Mouse (Mus musculus): ENCODE measurements at regions not wholly inside any gene's neighbourhood (a gene's known extent, or its start where the extent isn't known, plus 50 kb on each side); places are given as distances from the start of the nearest gene placed in this dataset.
"Not testable (repeated sequence)": the region's sequence is repeated elsewhere in the genome, so short reads cannot be mapped to it uniquely, and the experiment has no call there.

- no peak for DNase-seq
These were observed 52.1 kb upstream of the Map3k1 start for GRCm38 (mm10) chr13:111860931-111861330.

- no peak for DNase-seq
These were observed 53.5 kb upstream of the Map3k1 start for GRCm38 (mm10) chr13:111862316-111862715.

DNA sequence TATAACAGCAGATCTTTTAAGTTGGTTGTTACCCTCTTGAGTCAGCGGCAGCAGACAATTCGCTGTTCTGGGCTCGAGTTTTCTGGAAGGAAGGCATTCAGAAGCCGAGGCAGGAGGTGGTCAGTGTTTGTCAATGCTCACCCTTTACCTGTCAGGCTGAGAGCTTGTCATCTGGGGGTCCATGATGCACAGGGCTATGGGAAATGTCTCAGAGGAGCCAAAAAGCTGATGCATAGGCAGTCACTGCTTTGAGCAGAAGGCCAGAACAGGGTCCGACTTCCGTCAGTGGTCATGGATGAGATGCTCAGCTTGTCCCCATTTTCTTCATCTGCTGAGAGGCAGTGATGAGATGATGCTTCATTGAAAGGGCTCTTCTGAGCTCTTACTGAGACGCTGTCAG lies 57.2 kb upstream of the Map3k1 start:
- DNase-seq: no peak

DNA sequence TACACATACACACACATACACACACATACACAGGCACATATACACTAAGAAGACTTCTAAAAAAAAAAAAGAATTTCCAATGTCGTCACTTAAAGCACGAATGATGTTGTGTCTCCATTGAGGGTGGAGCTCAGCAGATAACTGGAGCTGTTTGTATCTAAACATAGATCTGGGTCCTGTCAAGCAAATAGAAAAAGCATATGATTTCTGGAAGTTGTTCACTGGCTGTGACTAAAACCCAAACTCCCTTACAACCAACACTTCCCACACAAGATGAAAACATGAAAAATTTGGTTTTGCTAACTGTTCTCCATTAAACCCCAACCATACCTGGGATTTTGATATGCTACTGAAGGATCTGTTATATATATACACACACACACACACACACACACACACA lies 58.5 kb upstream of the Map3k1 start:
- no peak for DNase-seq

GRCm38 (mm10) chr13:111867763-111868725 lies 59.3 kb upstream of the Map3k1 start:
- peak; percentile 75 to 84 for DNase-seq

DNA sequence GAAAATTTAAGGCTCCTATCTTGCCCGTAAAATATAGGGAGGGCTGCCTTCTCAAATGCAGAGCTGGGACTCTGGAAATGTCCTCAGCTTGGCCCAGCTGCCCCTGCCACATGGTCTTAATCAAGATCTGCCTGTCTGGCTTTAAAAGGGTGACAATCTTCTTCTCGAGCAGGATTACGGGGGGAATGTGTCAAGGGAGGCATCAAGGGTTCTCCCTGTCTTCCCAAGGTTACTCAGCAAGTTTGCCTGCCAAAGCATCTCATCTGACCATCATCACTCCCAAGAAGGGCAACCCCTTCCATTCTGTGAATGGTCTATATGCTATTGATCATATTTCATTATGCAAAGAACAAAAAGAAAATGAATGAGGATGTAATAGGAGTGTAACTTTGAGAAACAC lies 60.2 kb upstream of the Map3k1 start:
- DNase-seq: no peak

DNA sequence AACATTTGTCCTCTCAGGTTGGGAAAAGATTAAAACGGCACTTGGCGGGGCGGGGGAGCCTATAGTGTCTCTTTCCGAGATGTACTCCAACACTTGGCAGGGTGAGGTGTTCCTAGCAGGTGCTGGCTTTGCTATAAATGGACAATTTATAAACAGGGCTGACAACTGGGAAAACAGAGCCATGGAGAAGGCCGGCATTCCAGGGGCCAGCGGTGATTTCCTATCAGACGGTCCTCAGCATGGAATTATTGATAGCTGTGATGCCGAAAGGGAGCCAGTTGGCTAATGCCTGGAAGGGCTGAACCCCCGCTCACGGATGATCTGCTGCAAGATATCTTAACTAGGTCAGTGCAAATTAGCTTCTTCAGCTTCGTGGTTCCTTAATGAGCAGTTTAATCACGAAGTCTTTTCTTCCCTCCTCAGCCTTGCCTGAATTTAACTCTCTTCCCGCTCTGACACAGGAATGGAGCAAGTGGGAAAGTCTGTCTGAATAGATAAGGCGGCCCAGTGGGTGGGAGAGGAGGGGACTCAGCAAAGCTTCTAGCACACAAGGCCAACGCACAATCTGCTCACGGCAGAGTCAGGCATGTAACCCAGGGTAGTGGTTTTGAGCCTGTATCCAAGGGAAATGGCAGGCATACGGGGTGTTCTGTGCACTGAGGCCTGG lies 61.1 kb upstream of the Map3k1 start:
- no peak for DNase-seq

GRCm38 (mm10) chr13:111870505-111870904 lies 61.7 kb upstream of the Map3k1 start:
- DNase-seq: no peak

DNA sequence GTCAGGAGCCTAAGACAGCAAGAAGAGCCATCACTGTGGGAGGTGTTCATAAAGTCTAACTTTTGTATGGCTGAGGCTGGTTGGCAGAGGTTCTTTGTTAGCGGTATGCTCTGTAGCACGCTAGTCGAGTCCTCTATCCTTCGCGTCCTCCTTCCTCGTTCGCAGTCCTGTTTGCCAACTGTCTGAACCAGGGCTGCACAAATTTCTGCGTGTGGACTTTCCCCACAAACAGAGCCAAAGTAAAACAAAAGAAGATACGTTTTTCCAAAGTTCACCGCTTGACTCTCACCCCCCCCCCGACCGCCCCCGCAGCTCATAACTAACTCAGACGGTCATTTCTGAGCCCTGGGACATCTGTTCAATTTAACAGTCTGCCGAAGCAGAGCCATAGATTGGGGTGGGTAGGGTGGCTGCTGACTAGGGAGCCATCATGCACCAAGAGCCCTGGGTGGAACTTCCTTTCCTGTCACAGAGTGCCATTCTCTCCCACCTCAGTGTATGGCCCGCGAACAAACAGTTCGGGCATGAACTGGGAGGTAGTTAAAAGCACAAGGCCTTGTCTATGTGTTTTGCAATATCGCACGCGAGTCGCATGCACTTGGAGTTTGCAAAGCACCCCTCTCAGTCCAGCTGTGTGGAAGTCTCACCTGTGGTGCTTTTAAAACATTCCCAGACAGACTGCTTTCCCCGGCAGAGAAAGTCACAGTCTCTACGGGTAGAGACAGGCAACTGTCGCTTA lies 63.0 kb upstream of the Map3k1 start:
- no peak for DNase-seq

GRCm38 (mm10) chr13:111874330-111874729 lies 65.5 kb upstream of the Map3k1 start:
- no peak for DNase-seq

DNA sequence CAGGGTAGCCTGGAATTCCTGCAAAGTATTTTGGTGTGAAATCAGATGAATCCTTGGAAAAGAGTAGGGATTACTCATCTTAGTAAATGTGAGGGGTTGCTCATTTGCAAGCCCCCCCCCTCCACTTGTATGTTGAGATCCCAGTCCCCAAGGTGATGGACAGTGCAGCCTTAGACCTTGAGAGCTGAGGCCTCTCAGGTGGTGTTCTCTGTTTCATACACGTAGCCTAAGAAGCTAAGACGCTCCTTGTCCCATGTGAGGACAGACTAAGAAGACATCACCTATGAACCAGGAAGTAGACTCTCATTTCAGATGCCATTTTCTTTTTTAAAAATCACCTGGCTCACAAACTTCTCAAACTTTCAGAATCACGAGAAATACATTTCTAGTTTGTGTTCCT lies 67.6 kb upstream of the Map3k1 start:
- DNase-seq: no peak

DNA sequence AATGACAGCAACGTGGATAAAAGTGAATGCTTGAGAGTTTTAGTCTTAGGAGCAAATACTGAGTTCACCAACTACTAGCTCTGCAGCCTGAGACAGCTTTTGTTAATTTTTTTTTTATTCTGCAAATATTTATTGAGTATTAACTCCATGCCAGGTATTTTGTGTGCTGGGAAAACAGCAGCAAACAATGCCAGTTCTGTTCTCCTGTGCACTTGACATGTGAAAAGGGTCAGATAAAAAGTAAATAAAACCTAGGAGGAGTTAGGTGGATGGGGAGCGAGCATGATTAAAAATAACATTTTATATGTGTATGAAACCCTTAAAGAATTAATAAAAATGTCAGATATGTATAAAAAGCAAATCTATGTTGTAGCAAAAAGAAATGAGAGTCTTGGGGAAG lies 68.1 kb upstream of the Map3k1 start:
- DNase-seq: no peak

- not testable (repeated sequence) for DNase-seq
These were observed 75.2 kb upstream of the Map3k1 start for GRCm38 (mm10) chr13:111883768-111884566.

GRCm38 (mm10) chr13:111890792-111891191 lies 82.0 kb upstream of the Map3k1 start:
- DNase-seq: no peak

DNA sequence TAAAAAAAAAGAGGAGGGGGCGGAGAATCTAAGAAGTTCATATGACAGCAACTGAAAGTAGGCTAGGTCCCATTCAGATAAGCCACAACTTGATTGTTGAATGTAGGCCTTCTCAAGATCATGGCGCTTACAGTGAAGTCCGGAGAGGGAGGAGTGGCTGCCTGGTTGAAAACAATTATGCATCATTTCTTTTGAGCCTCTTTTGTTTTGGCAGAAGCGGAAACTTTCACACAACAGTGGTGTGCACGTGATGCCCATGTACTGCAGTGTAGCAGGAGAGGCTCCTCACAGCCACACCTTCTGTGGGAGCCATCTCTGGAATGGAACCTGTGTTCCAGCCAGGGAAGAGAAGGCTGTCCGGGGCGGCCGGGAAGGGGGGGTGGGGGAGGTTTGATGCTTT lies 83.3 kb upstream of the Map3k1 start:
- no peak for DNase-seq

GRCm38 (mm10) chr13:111893221-111893713 lies 84.5 kb upstream of the Map3k1 start:
- DNase-seq: peak in 1 of 2 experiments; percentile 42

DNA sequence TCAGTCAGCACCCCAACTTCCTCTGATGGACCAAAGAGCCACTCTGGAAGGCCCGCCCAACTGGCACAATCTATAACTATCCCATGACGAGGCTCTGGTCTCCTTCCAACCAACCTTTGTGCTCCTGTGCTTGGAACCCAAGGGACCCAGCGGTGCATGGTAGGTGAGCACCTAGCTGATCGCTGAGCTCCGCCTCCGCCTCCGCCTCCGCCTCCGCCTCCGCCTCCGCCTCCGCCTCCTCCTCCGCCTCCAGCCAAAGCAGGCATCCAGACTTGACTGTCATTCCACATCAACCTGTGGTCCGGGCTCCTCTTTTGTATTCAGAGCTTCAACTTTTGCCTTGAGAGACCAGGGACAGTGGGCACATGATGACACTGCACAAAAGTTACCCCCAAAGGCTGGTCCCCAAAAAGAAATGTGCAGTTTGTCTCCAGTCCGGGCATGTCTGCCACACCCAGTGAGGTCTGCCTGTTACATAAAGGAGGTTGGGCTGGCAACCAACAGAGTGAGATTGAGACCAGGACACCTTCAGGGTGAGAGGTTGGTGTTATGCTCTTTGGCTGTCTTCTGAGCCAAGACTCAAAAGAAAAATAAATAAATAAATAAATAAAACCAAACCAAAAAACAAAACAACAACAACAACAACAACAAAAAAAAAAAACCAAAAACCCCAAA lies 86.1 kb upstream of the Map3k1 start:
- peak; percentile 67 to 81 for DNase-seq

DNA sequence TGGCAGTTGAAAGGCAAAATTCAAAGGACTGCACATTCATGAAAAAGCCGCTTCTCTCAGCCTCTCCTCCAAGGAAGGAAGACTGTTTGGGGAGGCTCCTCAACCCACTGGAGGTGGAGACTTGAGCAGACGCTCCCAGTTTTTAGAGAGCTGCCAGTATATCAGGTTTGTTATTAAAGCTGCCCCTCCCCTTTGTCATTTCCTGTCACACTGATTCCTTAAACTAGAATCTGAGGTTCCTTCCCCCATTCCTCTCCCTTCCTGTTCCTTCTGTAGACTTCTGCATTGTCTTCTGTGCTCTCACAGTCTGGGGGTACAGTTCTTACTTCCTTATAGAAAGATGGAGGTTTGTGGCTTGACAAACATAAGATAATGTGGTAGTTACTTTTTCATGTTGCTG lies 87.5 kb upstream of the Map3k1 start:
- no peak for DNase-seq

GRCm38 (mm10) chr13:111903361-111903760 lies 94.6 kb upstream of the Map3k1 start:
- no peak for DNase-seq

GRCm38 (mm10) chr13:111903931-111904330 lies 95.1 kb upstream of the Map3k1 start:
- DNase-seq: no peak

DNA sequence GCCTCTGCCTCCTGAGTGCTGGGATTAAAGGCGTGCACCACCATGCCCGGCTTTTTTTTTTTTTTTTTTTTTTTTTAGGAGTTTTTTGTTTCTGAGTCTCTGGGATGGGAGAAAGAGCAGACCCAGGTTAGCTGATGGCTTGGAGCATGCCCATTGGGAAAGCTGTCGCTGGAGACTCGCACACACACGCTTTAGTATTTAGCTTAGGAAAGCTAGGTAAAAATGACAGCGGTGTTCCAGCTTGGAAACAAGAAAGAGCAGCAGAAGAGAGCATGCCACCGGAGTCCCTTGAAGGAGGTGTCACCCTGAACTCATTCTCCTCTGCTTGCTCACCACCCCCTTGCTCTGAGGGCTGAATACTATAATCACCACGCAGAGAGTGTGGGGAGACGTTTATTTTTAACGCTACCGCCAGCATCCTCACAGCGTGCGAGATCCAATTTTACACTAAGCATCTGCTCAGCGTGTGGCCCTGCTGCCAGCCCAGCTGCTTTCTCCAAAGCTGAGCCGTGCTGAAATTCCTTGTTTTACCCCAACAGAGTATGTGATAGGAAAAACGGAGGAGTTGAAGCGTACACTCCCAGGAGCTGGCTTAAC lies 95.9 kb upstream of the Map3k1 start:
- peak in 1 of 2 experiments; percentile 49 for DNase-seq
